In the genomic region with DNA sequence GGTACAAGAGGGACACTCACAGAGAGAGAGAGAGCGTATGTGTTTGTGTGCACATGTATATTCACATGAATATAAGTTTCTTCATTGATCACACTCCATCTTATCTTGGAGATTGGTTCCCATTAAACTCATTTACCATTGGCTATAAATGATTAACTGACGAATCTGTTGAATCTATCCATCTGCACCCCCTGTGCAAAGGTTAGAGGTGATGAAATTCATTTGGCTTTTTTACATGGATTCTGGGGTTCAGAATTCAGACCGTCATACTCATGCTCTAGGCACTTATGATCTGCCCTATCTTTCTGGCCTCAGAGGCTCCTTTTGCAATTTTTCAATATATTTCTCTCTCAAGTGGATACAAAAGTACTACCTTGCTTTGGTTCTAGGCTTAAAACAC, we compare ENCODE assay signal across 29 mouse cellular contexts.
"Had no signal": no experiment of that assay in that cellular context is flagged by ENCODE, and none has a peak within 500 bp of the region (broad histone marks: within the 10 kb centered on the region; RNA-seq: fewer than 3 reads in every experiment).

No protein-coding gene starts in this region.

- ATAC-seq: forebrain, embryonic 13.5 days; forebrain, embryonic 14.5 days; forebrain, embryonic 15.5 days; forebrain, embryonic 16.5 days; forebrain, postnatal 0 days had no signal

- H3K27me3 ChIP-seq: embryonic facial prominence, embryonic 12.5 days; embryonic facial prominence, embryonic 13.5 days; embryonic facial prominence, embryonic 15.5 days; forebrain, embryonic 12.5 days; forebrain, embryonic 13.5 days; forebrain, embryonic 15.5 days had no signal

- H3K27ac ChIP-seq: embryonic facial prominence, embryonic 10.5 days; embryonic facial prominence, embryonic 12.5 days; embryonic facial prominence, embryonic 13.5 days; embryonic facial prominence, embryonic 15.5 days; forebrain, embryonic 10.5 days; forebrain, embryonic 12.5 days; forebrain, embryonic 13.5 days; forebrain, embryonic 15.5 days; gastrocnemius, adult 2 months; heart, adult 2 months had no signal

- H3K36me3 ChIP-seq: embryonic facial prominence, embryonic 10.5 days; embryonic facial prominence, embryonic 12.5 days; embryonic facial prominence, embryonic 13.5 days; embryonic facial prominence, embryonic 15.5 days; forebrain, embryonic 10.5 days; forebrain, embryonic 12.5 days; forebrain, embryonic 15.5 days had no signal

- H3K4me3 ChIP-seq: embryonic facial prominence, embryonic 10.5 days; embryonic facial prominence, embryonic 12.5 days; embryonic facial prominence, embryonic 13.5 days; embryonic facial prominence, embryonic 15.5 days; erythroblast, embryonic 14.5 days; forebrain, embryonic 10.5 days; forebrain, embryonic 12.5 days; forebrain, embryonic 13.5 days; forebrain, embryonic 15.5 days; gastrocnemius, adult 2 months; heart, adult 2 months had no signal

- H3K4me1 ChIP-seq: embryonic facial prominence, embryonic 10.5 days; embryonic facial prominence, embryonic 12.5 days; embryonic facial prominence, embryonic 13.5 days; embryonic facial prominence, embryonic 15.5 days; forebrain, embryonic 10.5 days; forebrain, embryonic 12.5 days; forebrain, embryonic 13.5 days; forebrain, embryonic 15.5 days had no signal

- H3K4me2 ChIP-seq: embryonic facial prominence, embryonic 12.5 days; embryonic facial prominence, embryonic 13.5 days; embryonic facial prominence, embryonic 15.5 days; forebrain, embryonic 12.5 days; forebrain, embryonic 13.5 days; forebrain, embryonic 15.5 days had no signal

- H3K9me3 ChIP-seq: embryonic facial prominence, embryonic 10.5 days; embryonic facial prominence, embryonic 12.5 days; embryonic facial prominence, embryonic 13.5 days; embryonic facial prominence, embryonic 15.5 days; forebrain, embryonic 10.5 days; forebrain, embryonic 12.5 days; forebrain, embryonic 13.5 days; forebrain, embryonic 15.5 days had no signal

- H3K9ac ChIP-seq: embryonic facial prominence, embryonic 12.5 days; embryonic facial prominence, embryonic 13.5 days; embryonic facial prominence, embryonic 15.5 days; forebrain, embryonic 12.5 days; forebrain, embryonic 13.5 days; forebrain, embryonic 15.5 days; forebrain, postnatal 0 days had no signal

- DNase-seq: cerebellum, adult 2 months; cerebellum, adult 8-10 months; cerebellum, adult 9-10 months; cerebellum, adult 9-11 months; cerebellum, postnatal 10 days; cerebellum, postnatal 14 days; cerebellum, postnatal 25 days; cerebellum, postnatal 36 days; embryo, embryonic 11 days; forebrain, postnatal 0 days; gastrocnemius, adult 2 months; gastrocnemius, postnatal 10 days; gastrocnemius, postnatal 14 days; gastrocnemius, postnatal 25 days; gastrocnemius, postnatal 36 days; heart, adult 11 months; heart, adult 18-20 months; heart, adult 2 months had no signal
